Mouse (Mus musculus): ENCODE measurements at regions not wholly inside any gene's neighbourhood (a gene's known extent, or its start where the extent isn't known, plus 50 kb on each side); places are given as distances from the start of the nearest gene placed in this dataset.

DNA sequence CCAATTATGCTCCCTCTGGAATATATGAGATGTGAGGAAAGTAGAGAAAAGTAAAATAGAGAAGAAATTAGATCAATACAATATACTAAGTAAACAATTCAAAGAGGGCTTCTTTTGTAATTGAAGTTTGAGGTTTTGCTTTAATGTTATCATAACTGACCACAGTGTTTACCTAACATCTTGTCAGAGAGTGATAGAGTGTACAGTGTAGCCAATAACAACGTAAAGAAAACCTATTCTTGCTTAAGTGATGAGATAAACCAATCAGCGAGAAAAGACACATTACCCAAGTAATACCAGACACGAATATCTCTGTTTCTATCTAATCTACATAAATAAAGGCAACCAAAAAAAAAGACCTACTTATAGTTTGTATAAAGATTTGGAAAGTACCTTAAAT lies 577.0 kb downstream of the Efna5 start:
- no peak overlapping the region for H3K4me3 ChIP-seq
- no peak overlapping the region for H3K4me2 ChIP-seq (ENCODE audit: low read depth)
- no peak for TF ChIP-seq CEBPB (IDR thresholded peaks at IDR 0.05; ENCODE audit: insufficient read depth, poor library complexity, severe bottlenecking)
- no peaks in the 10 kb centered on the region for H3K36me3 ChIP-seq (ENCODE audit: control insufficient read depth, insufficient read depth)
- no peak overlapping the region for H3ac ChIP-seq (ENCODE audit: control insufficient read depth, insufficient read length)
- H3K79me2 ChIP-seq (ENCODE audit: control insufficient read depth, insufficient read depth), result no peaks in the 10 kb centered on the region
- no peaks in the 10 kb centered on the region for H3K27me3 ChIP-seq (ENCODE audit: control insufficient read depth, insufficient read depth, insufficient read length)

DNA sequence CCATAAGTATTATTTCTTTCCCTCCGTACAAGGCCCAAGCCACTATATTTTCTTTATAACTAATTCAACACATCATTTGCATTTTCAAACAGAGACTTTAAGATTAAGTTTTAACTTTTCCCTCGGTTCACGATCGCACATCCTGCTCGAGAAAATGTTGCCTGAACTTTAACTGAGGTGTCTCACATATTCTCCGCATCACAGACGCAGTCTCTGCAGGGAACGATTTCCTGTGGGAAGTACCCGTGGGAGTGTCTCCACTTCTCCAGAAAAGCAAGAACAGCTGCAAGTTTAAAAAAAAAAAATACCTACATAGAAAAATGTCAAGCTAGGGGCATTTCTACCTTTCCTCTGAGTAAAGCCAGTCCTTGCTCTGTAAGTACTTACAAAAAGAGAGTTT lies 581.2 kb downstream of the Efna5 start:
- Histone ChIP-seq H3ac (ENCODE audit: control insufficient read depth, insufficient read length) (no peak overlapping the region), H3K4me2 (ENCODE audit: low read depth) (no peak overlapping the region), H3K36me3 (ENCODE audit: control insufficient read depth, insufficient read depth) (no peaks in the 10 kb centered on the region), H3K79me2 (ENCODE audit: control insufficient read depth, insufficient read depth) (no peaks in the 10 kb centered on the region), H3K4me3 (no peak overlapping the region), H3K27me3 (ENCODE audit: control insufficient read depth, insufficient read depth, insufficient read length) (no peaks in the 10 kb centered on the region)
- TF ChIP-seq POLR2AphosphoS2 (IDR thresholded peaks at IDR 0.05; ENCODE audit: insufficient read length, low read depth) (no peak), E2F4 (IDR thresholded peaks at IDR 0.05; ENCODE audit: insufficient read depth) (no peak), SRF (IDR thresholded peaks at IDR 0.05; ENCODE audit: control insufficient read depth, insufficient read length, low read depth) (no peak), TCF3 (IDR thresholded peaks at IDR 0.05; ENCODE audit: insufficient read length, low read depth) (no peak), CEBPB (IDR thresholded peaks at IDR 0.05; ENCODE audit: insufficient read depth, poor library complexity, severe bottlenecking) (no peak), REST (IDR thresholded peaks at IDR 0.05; ENCODE audit: insufficient read depth, insufficient read length) (no peak), MYOD1 (IDR thresholded peaks at IDR 0.05; ENCODE audit: control insufficient read depth in 1 of 3, insufficient read length in 2 of 3, low read depth in 2 of 3) (no peak), MAX (IDR thresholded peaks at IDR 0.05; ENCODE audit: low read depth) (no peak), USF1 (IDR thresholded peaks at IDR 0.05; ENCODE audit: low read depth) (no peak), MYOG (IDR thresholded peaks at IDR 0.05; ENCODE audit: control insufficient read depth in 1 of 3, insufficient read depth in 1 of 3, insufficient read length in 2 of 3, low read depth in 2 of 3) (no peak), POLR2A (IDR thresholded peaks at IDR 0.05; ENCODE audit: insufficient read length, low read depth) (no peak), TCF12 (IDR thresholded peaks at IDR 0.05; ENCODE audit: insufficient read depth, poor library complexity, severe bottlenecking) (no peak)

DNA sequence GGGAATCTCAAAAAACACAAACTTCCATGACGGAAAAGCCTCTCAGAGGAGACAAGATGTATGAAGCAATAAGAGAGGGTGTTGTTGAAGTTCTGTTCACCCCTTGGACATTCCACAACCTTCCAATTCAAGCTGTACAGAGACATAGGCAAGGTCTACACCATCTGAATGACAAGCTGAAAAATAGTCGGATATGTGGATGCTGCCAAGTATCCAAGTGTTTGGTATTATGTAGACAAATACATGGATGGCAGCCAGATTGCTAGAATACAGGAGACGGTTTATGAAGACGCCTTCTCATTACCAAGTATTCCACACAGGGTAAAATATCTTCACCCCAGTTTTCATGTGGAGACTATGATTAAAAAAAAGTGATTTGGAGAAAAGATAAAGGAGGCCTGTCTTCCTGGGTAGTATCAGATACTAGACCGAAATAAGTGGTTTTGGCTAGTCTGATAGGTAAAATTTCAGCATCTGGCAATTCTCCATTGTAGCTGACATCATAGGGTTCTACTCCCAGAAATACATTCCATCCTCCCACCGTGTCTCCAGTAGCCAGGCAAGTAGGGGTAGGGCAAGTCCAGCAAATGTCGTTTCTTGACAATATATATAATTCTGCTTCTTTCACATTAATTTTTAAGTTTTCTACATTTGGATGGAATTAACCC lies 583.6 kb downstream of the Efna5 start:
- Histone ChIP-seq H3ac (ENCODE audit: control insufficient read depth, insufficient read length) (no peak overlapping the region), H3K27me3 (ENCODE audit: control insufficient read depth, insufficient read depth, insufficient read length) (no peaks in the 10 kb centered on the region), H3K79me2 (ENCODE audit: control insufficient read depth, insufficient read depth) (no peaks in the 10 kb centered on the region), H3K4me3 (no peak overlapping the region), H3K4me2 (ENCODE audit: low read depth) (no peak overlapping the region), H3K36me3 (ENCODE audit: control insufficient read depth, insufficient read depth) (no peaks in the 10 kb centered on the region)
- no peak for TF ChIP-seq USF1 (IDR thresholded peaks at IDR 0.05; ENCODE audit: low read depth)
- no peak for TF ChIP-seq MAX (IDR thresholded peaks at IDR 0.05; ENCODE audit: low read depth)
- no peak for TF ChIP-seq REST (IDR thresholded peaks at IDR 0.05; ENCODE audit: insufficient read depth, insufficient read length)
- no peak for TF ChIP-seq MYOD1 (IDR thresholded peaks at IDR 0.05; ENCODE audit: control insufficient read depth in 1 of 3, insufficient read length in 2 of 3, low read depth in 2 of 3)
- TF ChIP-seq E2F4 (IDR thresholded peaks at IDR 0.05; ENCODE audit: insufficient read depth), result no peak
- TF ChIP-seq CEBPB (IDR thresholded peaks at IDR 0.05; ENCODE audit: insufficient read depth, poor library complexity, severe bottlenecking), result no peak
- no peak for TF ChIP-seq SRF (IDR thresholded peaks at IDR 0.05; ENCODE audit: control insufficient read depth, insufficient read length, low read depth)
- no peak for TF ChIP-seq MYOG (IDR thresholded peaks at IDR 0.05; ENCODE audit: control insufficient read depth in 1 of 3, insufficient read depth in 1 of 3, insufficient read length in 2 of 3, low read depth in 2 of 3)
- TF ChIP-seq POLR2A (IDR thresholded peaks at IDR 0.05; ENCODE audit: insufficient read length, low read depth), result no peak
- TF ChIP-seq TCF3 (IDR thresholded peaks at IDR 0.05; ENCODE audit: insufficient read length, low read depth), result no peak
- TF ChIP-seq POLR2AphosphoS2 (IDR thresholded peaks at IDR 0.05; ENCODE audit: insufficient read length, low read depth), result no peak
- TF ChIP-seq TCF12 (IDR thresholded peaks at IDR 0.05; ENCODE audit: insufficient read depth, poor library complexity, severe bottlenecking), result no peak

DNA sequence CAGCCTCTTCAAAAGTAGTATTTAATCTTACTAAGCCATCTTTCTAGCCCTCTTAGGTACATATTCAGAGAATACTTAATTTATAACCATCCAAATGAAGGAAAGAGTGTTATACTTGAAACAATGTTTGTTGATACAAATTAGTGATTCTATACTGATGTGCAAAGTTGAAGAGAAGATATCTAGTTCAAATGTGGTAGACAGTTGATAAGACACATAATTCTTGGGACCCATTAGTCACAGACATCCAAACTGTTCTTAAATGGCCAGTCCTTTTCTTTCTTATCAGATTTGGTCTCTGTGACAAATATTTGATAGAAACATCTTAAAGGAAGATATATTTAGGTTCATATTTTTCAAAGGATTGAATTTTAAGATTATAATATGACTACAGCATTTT lies 585.7 kb downstream of the Efna5 start:
- Histone ChIP-seq H3K4me2 (ENCODE audit: low read depth) (no peak overlapping the region), H3K27me3 (ENCODE audit: control insufficient read depth, insufficient read depth, insufficient read length) (no peaks in the 10 kb centered on the region), H3K4me3 (no peak overlapping the region), H3K36me3 (ENCODE audit: control insufficient read depth, insufficient read depth) (no peaks in the 10 kb centered on the region), H3K79me2 (ENCODE audit: control insufficient read depth, insufficient read depth) (no peaks in the 10 kb centered on the region), H3ac (ENCODE audit: control insufficient read depth, insufficient read length) (no peak overlapping the region)
- TF ChIP-seq MYOG (IDR thresholded peaks at IDR 0.05; ENCODE audit: control insufficient read depth in 1 of 3, insufficient read depth in 1 of 3, insufficient read length in 2 of 3, low read depth in 2 of 3), result no peak
- TF ChIP-seq POLR2AphosphoS2 (IDR thresholded peaks at IDR 0.05; ENCODE audit: insufficient read length, low read depth), result no peak

DNA sequence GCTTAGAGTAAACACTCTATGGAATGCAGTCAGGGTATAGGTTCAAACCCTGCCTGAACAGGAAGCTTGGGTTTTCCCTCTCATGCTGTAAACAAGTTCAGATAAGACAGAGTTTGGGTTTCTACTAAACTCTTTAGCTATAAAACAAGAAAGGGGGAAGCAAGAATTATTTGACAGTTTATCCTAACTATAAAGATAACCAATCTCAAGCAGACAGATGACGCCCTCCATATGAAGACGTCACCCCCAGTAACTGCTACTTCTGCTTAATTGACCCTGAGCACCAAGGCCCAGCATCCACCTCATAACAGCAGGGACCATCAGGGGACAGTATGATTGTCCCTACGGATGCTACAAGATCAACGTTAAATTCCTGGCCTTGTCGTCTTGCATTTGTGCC lies 588.4 kb downstream of the Efna5 start:
- H3ac ChIP-seq (ENCODE audit: control insufficient read depth, insufficient read length), result no peak overlapping the region
- no peak overlapping the region for H3K4me2 ChIP-seq (ENCODE audit: low read depth)
- H3K79me2 ChIP-seq (ENCODE audit: control insufficient read depth, insufficient read depth), result no peaks in the 10 kb centered on the region
- no peak overlapping the region for H3K4me3 ChIP-seq
- no peaks in the 10 kb centered on the region for H3K36me3 ChIP-seq (ENCODE audit: control insufficient read depth, insufficient read depth)
- TF ChIP-seq MYOG (IDR thresholded peaks at IDR 0.05; ENCODE audit: control insufficient read depth in 1 of 3, insufficient read depth in 1 of 3, insufficient read length in 2 of 3, low read depth in 2 of 3) (no peak), MAX (IDR thresholded peaks at IDR 0.05; ENCODE audit: low read depth) (no peak), POLR2A (IDR thresholded peaks at IDR 0.05; ENCODE audit: insufficient read length, low read depth) (no peak)
- no peaks in the 10 kb centered on the region for H3K27me3 ChIP-seq (ENCODE audit: control insufficient read depth, insufficient read depth, insufficient read length)

Data from myocyte (in vitro differentiated cells).